Mouse (Mus musculus): ENCODE measurements around the gene BC005624.

DNA sequence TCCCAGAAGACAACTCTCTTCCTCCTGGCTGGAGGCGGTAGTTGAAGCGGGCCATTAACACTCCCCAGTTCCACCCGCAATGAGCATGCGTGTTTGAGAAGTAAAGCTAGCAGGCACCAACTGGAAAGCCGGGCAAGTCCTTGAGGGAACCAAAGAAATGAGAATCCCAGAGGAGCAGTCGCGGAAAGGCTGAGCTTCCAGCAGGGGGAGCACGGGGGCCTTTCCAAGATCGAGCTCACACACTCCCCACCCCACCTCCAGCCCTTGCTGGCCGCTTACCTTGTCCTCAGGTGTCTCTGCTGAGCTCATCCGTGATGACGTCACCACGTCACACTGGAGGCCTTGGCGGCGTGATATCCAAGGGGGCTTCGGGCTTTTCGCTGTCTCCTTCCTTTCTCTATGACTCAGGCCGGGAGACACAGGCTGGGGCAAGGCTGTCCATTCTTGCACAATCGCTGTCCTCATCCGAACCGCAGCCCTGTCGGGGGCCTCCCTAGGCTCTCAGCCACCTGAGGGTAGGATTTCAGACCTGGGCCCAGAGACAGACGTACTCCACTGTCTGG, 52.4 kb downstream of the BC005624 start, which contains the start of gene Ptges:
- TF ChIP-seq CTCF (IDR thresholded peaks at IDR 0.05; ENCODE audit: borderline replicate concordance, extremely low read depth, insufficient read depth, insufficient read length): peak; percentile 86
- TF ChIP-seq POLR2A (IDR thresholded peaks at IDR 0.05; ENCODE audit: borderline replicate concordance, extremely low read depth, insufficient read depth, insufficient read length, poor library complexity, severe bottlenecking): no peak
